In the genomic region with DNA sequence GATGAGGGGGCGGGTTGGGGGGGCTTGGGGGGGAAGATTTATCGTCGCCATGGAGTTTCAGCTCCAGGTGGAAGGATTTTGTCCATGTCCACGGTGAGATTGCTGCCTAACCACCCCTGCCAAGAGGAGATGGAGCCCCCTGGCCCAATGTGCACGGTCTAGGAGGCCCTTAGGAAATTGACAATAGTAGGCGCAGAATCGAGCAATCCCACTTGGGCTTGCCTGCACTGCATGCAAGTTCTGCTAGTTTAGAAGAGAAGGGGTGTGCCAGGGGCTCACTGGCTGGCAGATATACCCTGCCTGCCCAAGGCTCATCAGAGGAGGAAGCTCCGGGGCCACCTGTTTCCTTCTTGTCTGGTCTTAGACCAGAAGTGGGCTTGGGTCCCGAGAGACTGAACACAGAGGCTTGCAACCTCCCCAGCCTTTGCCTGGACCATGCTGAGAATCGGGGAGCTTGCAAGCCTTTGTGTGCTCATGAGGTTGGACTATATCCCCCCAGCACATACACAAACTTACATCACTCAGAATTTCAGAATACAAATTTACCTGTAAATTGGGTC, we compare ENCODE assay signal across 34 mouse cellular contexts. TPM values are rescaled to one million over a fixed set of nuclear protein-coding genes. Genes with fewer than 3 reads are reported as not detected.
A peak's percentile ranks its signal among the peaks of the same experiment; 100 is the strongest.
DNase-seq lines count a peak whose midpoint lies in the region; ATAC-seq lines count a peak whose summit lies in the region.
"Had no signal": no experiment of that assay in that cellular context is flagged by ENCODE, and none has a peak within 500 bp of the region (broad histone marks: within the 10 kb centered on the region; RNA-seq: fewer than 3 reads in every experiment).

No protein-coding gene starts in this region.

- no peak overlapping the region for H3K27ac ChIP-seq in forebrain, embryonic 13.5 days
- H3K27ac ChIP-seq in forebrain, embryonic 10.5 days = no peak overlapping the region
- H3K27ac ChIP-seq in hindbrain, embryonic 15.5 days (replicated peaks) = 0 out of 2 replicates have a peak overlapping the region, but pooled peaks have one; percentile 21
- no peak overlapping the region for H3K27ac ChIP-seq in hindbrain, embryonic 10.5 days
- no peak overlapping the region for H3K27ac ChIP-seq in neural tube, embryonic 13.5 days (replicated peaks)
- H3K27ac ChIP-seq in neural tube, embryonic 15.5 days (replicated peaks) = no peak overlapping the region
- H3K27ac ChIP-seq: liver, embryonic 13.5 days; midbrain, embryonic 13.5 days; stomach, postnatal 0 days had no signal

- H3K36me3 ChIP-seq in forebrain, embryonic 13.5 days (ENCODE audit: poor library complexity, severe bottlenecking) = no peaks in the 10 kb centered on the region
- no peaks in the 10 kb centered on the region for H3K36me3 ChIP-seq in forebrain, embryonic 10.5 days (replicated peaks)
- no peaks in the 10 kb centered on the region for H3K36me3 ChIP-seq in hindbrain, embryonic 15.5 days
- H3K36me3 ChIP-seq in hindbrain, embryonic 10.5 days = no peaks in the 10 kb centered on the region
- no peaks in the 10 kb centered on the region for H3K36me3 ChIP-seq in neural tube, embryonic 13.5 days
- H3K36me3 ChIP-seq in neural tube, embryonic 15.5 days = no peaks in the 10 kb centered on the region
- H3K36me3 ChIP-seq: G1E; liver, embryonic 13.5 days; midbrain, embryonic 13.5 days had no signal

- ATAC-seq in forebrain, embryonic 13.5 days = no peak
- ATAC-seq in hindbrain, embryonic 15.5 days (ENCODE audit: low FRiP score, low read depth) = no peak
- no peak for ATAC-seq in neural tube, embryonic 13.5 days (ENCODE audit: low read depth)
- no peak for ATAC-seq in neural tube, embryonic 15.5 days (ENCODE audit: low FRiP score)
- ATAC-seq: CD4-positive, CD25-positive, alpha-beta regulatory T cell, adult 4 months; midbrain, embryonic 13.5 days; Patski had no signal

- 0 out of 2 replicates have a peak overlapping the region, but pooled peaks have one; percentile 26 for H3K9ac ChIP-seq in forebrain, embryonic 13.5 days
- H3K9ac ChIP-seq in hindbrain, embryonic 15.5 days = no peak overlapping the region
- 0 out of 2 replicates have a peak overlapping the region, but pooled peaks have one; percentile 38 for H3K9ac ChIP-seq in neural tube, embryonic 13.5 days
- no peak overlapping the region for H3K9ac ChIP-seq in neural tube, embryonic 15.5 days (replicated peaks)
- H3K9ac ChIP-seq: liver, embryonic 13.5 days; midbrain, embryonic 13.5 days had no signal

- H3K4me1 ChIP-seq in forebrain, embryonic 13.5 days = peaks cover 15% of the 10 kb centered on the region
- peaks cover 23% of the 10 kb centered on the region for H3K4me1 ChIP-seq in forebrain, embryonic 10.5 days
- peaks cover 14% of the 10 kb centered on the region for H3K4me1 ChIP-seq in hindbrain, embryonic 15.5 days (replicated peaks)
- H3K4me1 ChIP-seq in hindbrain, embryonic 10.5 days (replicated peaks) = peaks cover 10% of the 10 kb centered on the region
- H3K4me1 ChIP-seq in neural tube, embryonic 13.5 days (replicated peaks) = peaks cover 26% of the 10 kb centered on the region
- H3K4me1 ChIP-seq in neural tube, embryonic 15.5 days = peaks cover 18% of the 10 kb centered on the region
- H3K4me1 ChIP-seq: liver, embryonic 13.5 days had no signal

- peaks cover 29% of the 10 kb centered on the region for H3K27me3 ChIP-seq in forebrain, embryonic 13.5 days
- H3K27me3 ChIP-seq in forebrain, embryonic 10.5 days (ENCODE audit: poor library complexity, severe bottlenecking) = peaks cover 61% of the 10 kb centered on the region
- peaks cover 14% of the 10 kb centered on the region; the same call in 1 of the 2 replicates for H3K27me3 ChIP-seq in hindbrain, embryonic 15.5 days
- peaks cover 64% of the 10 kb centered on the region for H3K27me3 ChIP-seq in hindbrain, embryonic 10.5 days (ENCODE audit: insufficient read depth, poor library complexity, severe bottlenecking)
- peaks cover 58% of the 10 kb centered on the region for H3K27me3 ChIP-seq in neural tube, embryonic 13.5 days
- peaks cover 18% of the 10 kb centered on the region for H3K27me3 ChIP-seq in neural tube, embryonic 15.5 days (replicated peaks)

- no peak overlapping the region for H3K4me3 ChIP-seq in forebrain, embryonic 13.5 days
- H3K4me3 ChIP-seq in forebrain, embryonic 10.5 days = no peak overlapping the region
- no peak overlapping the region for H3K4me3 ChIP-seq in hindbrain, embryonic 15.5 days
- no peak overlapping the region for H3K4me3 ChIP-seq in hindbrain, embryonic 10.5 days
- H3K4me3 ChIP-seq in neural tube, embryonic 13.5 days = no peak overlapping the region
- H3K4me3 ChIP-seq in neural tube, embryonic 15.5 days (replicated peaks) = no peak overlapping the region
- H3K4me3 ChIP-seq: liver, embryonic 13.5 days; midbrain, embryonic 13.5 days had no signal

- no peak for DNase-seq in forebrain, embryonic 10.5 days (ENCODE audit: extremely low spot score, low spot score)
- DNase-seq in hindbrain, embryonic 10.5 days (ENCODE audit: low spot score) = no peak
- no peak for DNase-seq in gastrocnemius, postnatal 25 days
- DNase-seq: cerebellum, adult 11 months; cerebellum, adult 9-11 months; gastrocnemius, postnatal 36 days; kidney, adult 9 months; kidney, postnatal 14 days; liver, embryonic 13.5 days; lung, adult 2 months; lung, postnatal 14 days; right cerebral cortex, postnatal 14 days; thymus, adult 2 months had no signal

- 53% methylated on average over 10 of the region's 10 CpGs for WGBS in forebrain, embryonic 13.5 days
- 77% methylated on average over 10 of the region's 10 CpGs for WGBS in forebrain, embryonic 10.5 days
- 48% methylated on average over 10 of the region's 10 CpGs for WGBS in hindbrain, embryonic 15.5 days
- 72% methylated on average over 10 of the region's 10 CpGs for WGBS in hindbrain, embryonic 10.5 days
- 49% methylated on average over 10 of the region's 10 CpGs for WGBS in neural tube, embryonic 13.5 days
- 51% methylated on average over 10 of the region's 10 CpGs for WGBS in neural tube, embryonic 15.5 days

- H3K9me3 ChIP-seq in forebrain, embryonic 13.5 days (replicated peaks) = no peaks in the 10 kb centered on the region
- peaks cover under 1% of the 10 kb centered on the region; the same call in 1 of the 2 replicates for H3K9me3 ChIP-seq in forebrain, embryonic 10.5 days
- H3K9me3 ChIP-seq in hindbrain, embryonic 15.5 days = no peaks in the 10 kb centered on the region
- no peaks in the 10 kb centered on the region for H3K9me3 ChIP-seq in hindbrain, embryonic 10.5 days
- no peaks in the 10 kb centered on the region for H3K9me3 ChIP-seq in neural tube, embryonic 13.5 days
- no peaks in the 10 kb centered on the region for H3K9me3 ChIP-seq in neural tube, embryonic 15.5 days (replicated peaks)
- H3K9me3 ChIP-seq: liver, embryonic 13.5 days; midbrain, embryonic 13.5 days had no signal

- peak overlapping the region; percentile 41; the same call in 1 of the 2 replicates for H3K4me2 ChIP-seq in forebrain, embryonic 13.5 days
- 0 out of 2 replicates have a peak overlapping the region, but pooled peaks have one; percentile 32 for H3K4me2 ChIP-seq in hindbrain, embryonic 15.5 days
- no peak overlapping the region for H3K4me2 ChIP-seq in neural tube, embryonic 13.5 days
- H3K4me2 ChIP-seq in neural tube, embryonic 15.5 days = no peak overlapping the region
- H3K4me2 ChIP-seq: liver, embryonic 13.5 days had no signal

RNA-seq across cellular contexts. Expression of a gene that starts 7.9 kb away (rescaled TPM):
- polyA plus RNA-seq in forebrain, embryonic 13.5 days (2015; fragmentation: Nextera tagmentation; extraction: Ambion mirVana) = not detected in 2 replicates
- not detected in 2 replicates for polyA plus RNA-seq in forebrain, embryonic 10.5 days (2016; fragmentation: Nextera tagmentation; extraction: Ambion mirVana)
- polyA plus RNA-seq in hindbrain, embryonic 15.5 days (2015; fragmentation: Nextera tagmentation; extraction: Ambion mirVana) = not detected in 2 replicates
- not detected in 2 replicates for polyA plus RNA-seq in hindbrain, embryonic 10.5 days (2016; fragmentation: Nextera tagmentation; extraction: Ambion mirVana)
- not detected in 2 replicates for polyA plus RNA-seq in neural tube, embryonic 13.5 days (2015; fragmentation: Nextera tagmentation; extraction: Ambion mirVana)
- not detected in 2 replicates for polyA plus RNA-seq in neural tube, embryonic 15.5 days (2015; fragmentation: Nextera tagmentation; extraction: Ambion mirVana)
- total RNA-seq in gastrocnemius, postnatal 25 days (2021) = not detected
- total RNA-seq: adrenal gland, adult 18-20 months; adrenal gland, postnatal 4 days; common myeloid progenitor, adult 5-6 weeks; G1E; gastrocnemius, postnatal 36 days; heart, adult 8-10 months; heart, postnatal 25 days; layer of hippocampus, adult 18-20 months; layer of hippocampus, postnatal 14 days; left cerebral cortex, adult 8-10 months; megakaryocyte progenitor cell, adult 5-6 weeks had no signal
- polyA plus RNA-seq: CD4-positive, CD25-positive, alpha-beta regulatory T cell, adult 4 months; G1E; heart, embryonic 14.5 days; intestine, embryonic 14.5 days; limb, embryonic 14.5 days; liver, embryonic 13.5 days; lung, adult 2 months; midbrain, embryonic 13.5 days; Patski; stomach, postnatal 0 days had no signal

RNA-seq across cellular contexts. Expression of a gene that starts 38.8 kb away (rescaled TPM):
- 37.6 and 41.3 TPM in 2 replicates for polyA plus RNA-seq in forebrain, embryonic 13.5 days (2015; fragmentation: Nextera tagmentation; extraction: Ambion mirVana)
- 40.1 and 43.1 TPM in 2 replicates for polyA plus RNA-seq in forebrain, embryonic 10.5 days (2016; fragmentation: Nextera tagmentation; extraction: Ambion mirVana)
- 14.0 and 16.2 TPM in 2 replicates for polyA plus RNA-seq in hindbrain, embryonic 15.5 days (2015; fragmentation: Nextera tagmentation; extraction: Ambion mirVana)
- polyA plus RNA-seq in hindbrain, embryonic 10.5 days (2016; fragmentation: Nextera tagmentation; extraction: Ambion mirVana) = 15.3 and 23.5 TPM in 2 replicates
- polyA plus RNA-seq in neural tube, embryonic 13.5 days (2015; fragmentation: Nextera tagmentation; extraction: Ambion mirVana) = 10.0 and 12.4 TPM in 2 replicates
- polyA plus RNA-seq in neural tube, embryonic 15.5 days (2015; fragmentation: Nextera tagmentation; extraction: Ambion mirVana) = 7.7 and 9.0 TPM in 2 replicates
- total RNA-seq in gastrocnemius, postnatal 25 days (2021) = 1 to 10 TPM; 1.7 to 3.0 TPM
- polyA plus RNA-seq: G1E, Patski had no signal

Comparison
In these comparisons a context has a peak if more than half of its experiments do, and no peak if none do; other contexts are left out.
1. H3K9ac ChIP-seq: peak in forebrain, embryonic 13.5 days (single experiment) and neural tube, embryonic 13.5 days (single experiment); none in hindbrain, embryonic 15.5 days (single experiment) and neural tube, embryonic 15.5 days (single experiment).
2. H3K4me2 ChIP-seq: peak in forebrain, embryonic 13.5 days (single experiment) and hindbrain, embryonic 15.5 days (single experiment); none in neural tube, embryonic 13.5 days (single experiment) and neural tube, embryonic 15.5 days (single experiment).